Mouse (Mus musculus): ENCODE data around the gene Guk1. TPM values are rescaled to one million over a fixed set of nuclear protein-coding genes. Genes with fewer than 3 reads are reported as not detected.
A peak's percentile ranks its signal among the peaks of the same experiment; 100 is the strongest.

Gene Guk1
- polyA plus RNA-seq, 1 experiment: 284 TPM

DNA sequence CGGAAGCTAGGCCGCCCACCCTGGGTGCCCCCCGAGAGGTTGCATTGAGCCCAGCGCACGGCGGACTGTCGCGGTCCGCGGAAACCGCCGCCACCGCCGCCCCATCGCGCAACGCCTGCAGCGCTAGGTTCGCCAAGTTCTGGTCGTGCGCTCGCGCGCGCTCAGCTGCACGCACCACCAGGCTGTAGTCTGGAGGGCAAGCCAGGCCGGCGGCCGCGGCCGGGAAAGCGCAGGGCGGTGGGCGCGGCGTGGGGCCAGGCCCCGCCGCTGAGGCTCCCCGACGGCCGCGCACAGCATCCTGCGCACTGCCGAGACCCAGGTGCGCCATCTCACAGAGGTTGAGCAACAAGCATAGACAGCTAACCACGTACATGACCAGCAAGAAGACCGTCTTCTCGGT, 15.5 kb downstream of the Guk1 start:
- H3K4me1 ChIP-seq (ENCODE audit: control insufficient read depth, insufficient read depth, insufficient read length, low read length): 0 out of 2 replicates have a peak, but pooled peaks cover 3% of the 10 kb centered on the region
- peaks cover 19% of the 10 kb centered on the region for H3K27me3 ChIP-seq (ENCODE audit: control insufficient read depth, insufficient read depth, low read length)
- TF ChIP-seq CTCF (IDR thresholded peaks at IDR 0.05; ENCODE audit: extremely low read depth, insufficient read length, insufficient replicate concordance, low read depth, low read length) (no peak), POLR2A (IDR thresholded peaks at IDR 0.05; ENCODE audit: low read depth, low read length) (no peak)
- 6% methylated on average over 48 of the region's 48 CpGs for WGBS
- H3K4me3 ChIP-seq (ENCODE audit: low read depth, low read length): 0 out of 2 replicates have a peak overlapping the region, but pooled peaks have one; percentile 9
- no peak overlapping the region for H3K27ac ChIP-seq (ENCODE audit: insufficient read depth, low read depth, low read length)
- no peaks in the 10 kb centered on the region for H3K36me3 ChIP-seq (ENCODE audit: control insufficient read depth, insufficient read depth, low read length)

GRCm38 (mm10) chr11:59174189-59174838, 17.7 kb downstream of the Guk1 start:
- Histone ChIP-seq H3K4me1 (ENCODE audit: control insufficient read depth, insufficient read depth, insufficient read length, low read length) (0 out of 2 replicates have a peak, but pooled peaks cover 3% of the 10 kb centered on the region), H3K27me3 (ENCODE audit: control insufficient read depth, insufficient read depth, low read length) (peaks cover 19% of the 10 kb centered on the region), H3K4me3 (ENCODE audit: low read depth, low read length) (no peak overlapping the region), H3K27ac (ENCODE audit: insufficient read depth, low read depth, low read length) (no peak overlapping the region), H3K36me3 (ENCODE audit: control insufficient read depth, insufficient read depth, low read length) (no peaks in the 10 kb centered on the region)
- 63% methylated on average over 6 of the region's 6 CpGs for WGBS
- TF ChIP-seq POLR2A (IDR thresholded peaks at IDR 0.05; ENCODE audit: low read depth, low read length): no peak
- no peak for TF ChIP-seq CTCF (IDR thresholded peaks at IDR 0.05; ENCODE audit: extremely low read depth, insufficient read length, insufficient replicate concordance, low read depth, low read length)

DNA sequence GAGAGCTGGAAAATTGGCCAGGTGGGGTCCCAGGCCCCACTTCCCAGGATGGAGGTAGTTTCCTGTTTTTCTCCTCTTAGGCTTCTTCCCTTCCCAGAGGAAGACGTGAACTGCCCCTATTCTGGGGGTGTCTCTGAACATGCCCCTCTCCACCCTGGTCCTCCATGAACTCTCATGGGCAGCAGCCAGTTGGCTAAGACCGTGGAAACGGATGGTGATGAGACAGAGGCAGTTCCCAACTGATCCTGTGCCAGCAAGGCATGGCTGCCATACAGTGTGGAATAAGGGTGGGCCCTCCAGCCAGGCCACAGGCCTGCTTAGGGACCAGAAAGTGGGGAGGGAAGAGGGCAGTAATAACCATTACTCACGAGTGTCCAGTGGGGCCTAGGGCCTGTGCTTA, 21.5 kb downstream of the Guk1 start:
- H3K4me3 ChIP-seq (ENCODE audit: low read depth, low read length): no peak overlapping the region
- WGBS: 78% methylated on average over 4 of the region's 4 CpGs
- no peaks in the 10 kb centered on the region for H3K27me3 ChIP-seq (ENCODE audit: control insufficient read depth, insufficient read depth, low read length)
- no peak overlapping the region for H3K27ac ChIP-seq (ENCODE audit: insufficient read depth, low read depth, low read length)
- no peak for TF ChIP-seq CTCF (IDR thresholded peaks at IDR 0.05; ENCODE audit: extremely low read depth, insufficient read length, insufficient replicate concordance, low read depth, low read length)
- no peak for TF ChIP-seq POLR2A (IDR thresholded peaks at IDR 0.05; ENCODE audit: low read depth, low read length)
- peaks cover 3% of the 10 kb centered on the region; the same call in 1 of the 2 replicates for H3K4me1 ChIP-seq (ENCODE audit: control insufficient read depth, insufficient read depth, insufficient read length, low read length)
- H3K36me3 ChIP-seq (ENCODE audit: control insufficient read depth, insufficient read depth, low read length): no peaks in the 10 kb centered on the region

DNA sequence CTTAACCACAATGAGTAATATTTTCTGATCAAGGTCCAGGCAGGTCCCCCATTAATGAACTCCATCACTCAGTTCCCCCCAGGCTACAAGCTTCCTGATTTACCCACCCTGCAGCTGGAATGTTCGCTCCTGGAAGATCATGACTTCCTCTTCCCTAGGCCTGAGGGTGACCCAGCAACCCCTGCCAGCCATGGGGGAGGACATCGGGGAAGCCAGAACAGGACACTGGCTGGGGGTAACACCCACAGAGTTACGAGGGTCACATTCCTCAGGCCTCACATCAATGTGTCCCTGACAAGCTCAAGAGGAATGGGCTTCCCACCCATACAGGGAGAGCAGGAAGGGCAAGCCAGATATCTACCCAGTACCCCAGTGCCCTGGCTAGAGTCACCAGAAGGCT, 22.2 kb downstream of the Guk1 start:
- WGBS: 76% methylated on average over 3 of the region's 3 CpGs

DNA sequence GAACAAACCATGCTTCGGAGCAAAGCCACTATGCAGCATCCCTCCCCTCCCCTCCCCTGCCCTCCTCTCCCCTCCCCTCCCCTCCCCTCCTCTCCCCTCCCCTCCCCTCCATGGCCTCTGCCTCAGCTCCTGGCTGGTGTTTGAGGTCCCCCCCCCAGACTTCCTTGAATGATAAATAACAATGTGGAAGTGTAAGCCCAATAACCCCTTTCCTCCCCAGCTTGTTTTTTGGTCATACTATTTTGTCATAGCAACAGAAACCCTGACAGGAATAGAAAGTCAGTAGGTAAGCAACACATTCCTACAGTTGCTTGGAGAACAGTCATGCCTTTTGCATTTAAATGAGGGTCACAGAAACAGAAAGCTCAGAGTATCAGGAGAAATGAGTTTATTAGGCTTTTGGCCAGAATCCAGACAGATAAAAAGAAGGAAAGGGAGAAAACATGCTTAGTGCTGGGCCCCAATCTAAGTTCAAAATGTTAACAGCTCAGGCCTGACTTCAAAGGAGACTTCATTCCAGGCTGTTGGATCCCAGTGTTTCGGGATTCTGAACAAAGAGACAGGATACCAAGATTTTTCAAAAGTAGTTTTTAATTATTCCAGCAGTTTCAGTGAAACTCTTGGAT, 26.3 kb downstream of the Guk1 start:
- no peak for TF ChIP-seq POLR2A (IDR thresholded peaks at IDR 0.05; ENCODE audit: low read depth, low read length)
- TF ChIP-seq CTCF (IDR thresholded peaks at IDR 0.05; ENCODE audit: extremely low read depth, insufficient read length, insufficient replicate concordance, low read depth, low read length): no peak
- 23% methylated on average over 2 of the region's 2 CpGs for WGBS
- Histone ChIP-seq H3K27ac (ENCODE audit: insufficient read depth, low read depth, low read length) (peak overlapping the region; percentile 12; the same call in 1 of the 2 replicates), H3K36me3 (ENCODE audit: control insufficient read depth, insufficient read depth, low read length) (no peaks in the 10 kb centered on the region), H3K4me1 (ENCODE audit: control insufficient read depth, insufficient read depth, insufficient read length, low read length) (peaks cover 13% of the 10 kb centered on the region), H3K27me3 (ENCODE audit: control insufficient read depth, insufficient read depth, low read length) (no peaks in the 10 kb centered on the region), H3K4me3 (ENCODE audit: low read depth, low read length) (no peak overlapping the region)

More for the DNA sequence above, 22.2 kb downstream of the Guk1 start:
- no peaks in the 10 kb centered on the region for H3K36me3 ChIP-seq (ENCODE audit: control insufficient read depth, insufficient read depth, low read length)
- no peak overlapping the region for H3K27ac ChIP-seq (ENCODE audit: insufficient read depth, low read depth, low read length)
- no peak for TF ChIP-seq POLR2A (IDR thresholded peaks at IDR 0.05; ENCODE audit: low read depth, low read length)
- TF ChIP-seq CTCF (IDR thresholded peaks at IDR 0.05; ENCODE audit: extremely low read depth, insufficient read length, insufficient replicate concordance, low read depth, low read length): no peak
- H3K27me3 ChIP-seq (ENCODE audit: control insufficient read depth, insufficient read depth, low read length): no peaks in the 10 kb centered on the region
- H3K4me1 ChIP-seq (ENCODE audit: control insufficient read depth, insufficient read depth, insufficient read length, low read length): peaks cover 6% of the 10 kb centered on the region; the same call in 1 of the 2 replicates
- no peak overlapping the region for H3K4me3 ChIP-seq (ENCODE audit: low read depth, low read length)

- Histone ChIP-seq H3K36me3 (ENCODE audit: control insufficient read depth, insufficient read depth, low read length) (no peaks in the 10 kb centered on the region), H3K4me1 (ENCODE audit: control insufficient read depth, insufficient read depth, insufficient read length, low read length) (peaks cover 13% of the 10 kb centered on the region), H3K4me3 (ENCODE audit: low read depth, low read length) (peak overlapping the region; percentile 20), H3K27me3 (ENCODE audit: control insufficient read depth, insufficient read depth, low read length) (no peaks in the 10 kb centered on the region), H3K27ac (ENCODE audit: insufficient read depth, low read depth, low read length) (peak overlapping the region; percentile 100)
- WGBS: 25% methylated on average over 9 of the region's 9 CpGs
- TF ChIP-seq POLR2A (IDR thresholded peaks at IDR 0.05; ENCODE audit: low read depth, low read length): no peak
- no peak for TF ChIP-seq CTCF (IDR thresholded peaks at IDR 0.05; ENCODE audit: extremely low read depth, insufficient read length, insufficient replicate concordance, low read depth, low read length)
Measured at GRCm38 (mm10) chr11:59164384-59164783, 27.6 kb downstream of the Guk1 start.
